Mouse (Mus musculus): ENCODE measurements at regions not wholly inside any gene's neighbourhood (a gene's known extent, or its start where the extent isn't known, plus 50 kb on each side); places are given as distances from the start of the nearest gene placed in this dataset.

GRCm38 (mm10) chr19:32978037-32978745, 220.9 kb downstream of the Pten start:
- TF ChIP-seq POLR2A (IDR thresholded peaks at IDR 0.05; ENCODE audit: low read depth, low read length): no peak
- TF ChIP-seq CTCF (IDR thresholded peaks at IDR 0.05; ENCODE audit: borderline replicate concordance, insufficient read depth, low read length): no peak
